Mouse (Mus musculus): ENCODE measurements around the gene Scd2.

Scd2 gene

DNA sequence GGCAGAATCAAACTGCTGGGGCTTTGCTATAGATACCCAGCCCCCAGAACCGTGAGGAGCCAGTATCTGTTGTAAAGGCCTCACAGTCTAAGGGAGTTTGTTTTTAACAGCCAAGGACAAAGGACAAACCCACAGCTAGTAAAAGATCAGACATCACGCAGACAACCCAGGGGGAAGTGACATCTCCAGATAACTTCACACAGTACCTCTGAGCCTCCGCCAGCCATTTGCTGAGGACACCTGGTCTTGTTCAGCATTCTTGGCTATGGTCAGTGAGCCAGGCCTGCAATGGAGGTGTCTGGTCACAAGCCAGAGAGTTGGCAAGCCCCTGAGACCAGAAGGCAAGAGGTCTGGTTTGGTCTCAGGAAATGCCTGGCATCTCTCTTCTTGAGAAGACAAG lies 991 bp upstream of the Scd2 start:
- in situ Hi-C loops (cut with MboI; ENCODE audit: low pct_unique_long_range_greater_than_20kb in 1 of 2, low sequenced_read_pairs in 2 of 2, unreplicated experiment in 1 of 2) = no loop called here

GRCm38 (mm10) chr19:44293769-44294551 lies 486 bp downstream of the Scd2 start:
- in situ Hi-C loops (cut with MboI; ENCODE audit: low pct_unique_long_range_greater_than_20kb in 1 of 2, low sequenced_read_pairs in 2 of 2, unreplicated experiment in 1 of 2) = no loop called here

GRCm38 (mm10) chr19:44294588-44295041 lies 1.1 kb downstream of the Scd2 start:
- in situ Hi-C loops (cut with MboI; ENCODE audit: low pct_unique_long_range_greater_than_20kb in 1 of 2, low sequenced_read_pairs in 2 of 2, unreplicated experiment in 1 of 2) = loop anchor here (5.0 kb wide), 1 partner anchor 47 kb away; no protein-coding TSS in a partner anchor

DNA sequence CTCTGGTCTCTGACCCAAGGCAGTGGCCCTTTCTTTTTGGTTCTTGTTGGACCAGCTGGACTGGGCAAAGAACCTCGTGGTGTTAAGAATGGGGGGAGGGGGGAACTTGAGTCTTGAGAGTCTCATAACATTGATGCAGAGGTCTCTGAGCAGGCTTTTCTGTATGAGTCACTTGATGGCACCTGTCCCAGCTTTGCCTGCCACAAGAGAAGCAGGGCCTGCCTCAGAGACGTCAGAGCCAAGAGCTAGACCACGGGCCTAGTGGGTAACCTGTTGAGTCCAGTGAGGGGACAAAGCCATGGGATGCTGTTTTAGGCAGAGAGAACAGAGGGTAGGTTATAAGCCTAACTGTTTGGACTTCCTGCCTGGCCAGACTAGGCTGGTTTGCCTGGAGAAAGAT lies 1.8 kb downstream of the Scd2 start:
- in situ Hi-C loops (cut with MboI; ENCODE audit: low pct_unique_long_range_greater_than_20kb in 1 of 2, low sequenced_read_pairs in 2 of 2, unreplicated experiment in 1 of 2) = loop anchor here (5.0 kb wide), 1 partner anchor 48 kb away; no protein-coding TSS in a partner anchor

DNA sequence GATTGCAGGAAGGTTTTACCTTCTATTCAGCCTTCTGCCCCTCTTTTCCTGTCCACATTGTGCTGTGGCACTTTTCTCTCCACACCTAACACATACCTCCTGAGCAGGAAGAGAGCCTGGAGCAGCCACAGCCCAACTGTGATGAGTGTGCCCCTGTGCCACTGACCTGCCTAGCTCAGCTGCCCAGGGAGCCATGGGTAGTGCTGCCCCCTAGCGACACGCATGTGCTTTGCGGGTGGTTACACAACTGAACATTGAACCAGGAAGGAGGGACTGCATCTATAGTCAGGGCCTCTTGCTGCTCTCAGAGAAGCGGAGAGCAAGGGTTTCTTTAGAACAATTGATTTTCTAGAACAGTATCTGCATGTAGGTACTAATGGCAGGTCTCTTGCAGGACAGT lies 2.3 kb downstream of the Scd2 start:
- in situ Hi-C loops (cut with MboI; ENCODE audit: low pct_unique_long_range_greater_than_20kb in 1 of 2, low sequenced_read_pairs in 2 of 2, unreplicated experiment in 1 of 2) = loop anchor here (5.0 kb wide), 1 partner anchor 48 kb away; no protein-coding TSS in a partner anchor

- in situ Hi-C loops (cut with MboI; ENCODE audit: low pct_unique_long_range_greater_than_20kb in 1 of 2, low sequenced_read_pairs in 2 of 2, unreplicated experiment in 1 of 2) = loop anchor here (5.0 kb wide), 1 partner anchor 49 kb away; no protein-coding TSS in a partner anchor
These were observed 2.7 kb downstream of the Scd2 start for GRCm38 (mm10) chr19:44296186-44296585.

GRCm38 (mm10) chr19:44297068-44297760 lies 3.7 kb downstream of the Scd2 start:
- in situ Hi-C loops (cut with MboI; ENCODE audit: low pct_unique_long_range_greater_than_20kb in 1 of 2, low sequenced_read_pairs in 2 of 2, unreplicated experiment in 1 of 2) = loop anchor here (5.0 kb wide), 1 partner anchor 50 kb away; no protein-coding TSS in a partner anchor

DNA sequence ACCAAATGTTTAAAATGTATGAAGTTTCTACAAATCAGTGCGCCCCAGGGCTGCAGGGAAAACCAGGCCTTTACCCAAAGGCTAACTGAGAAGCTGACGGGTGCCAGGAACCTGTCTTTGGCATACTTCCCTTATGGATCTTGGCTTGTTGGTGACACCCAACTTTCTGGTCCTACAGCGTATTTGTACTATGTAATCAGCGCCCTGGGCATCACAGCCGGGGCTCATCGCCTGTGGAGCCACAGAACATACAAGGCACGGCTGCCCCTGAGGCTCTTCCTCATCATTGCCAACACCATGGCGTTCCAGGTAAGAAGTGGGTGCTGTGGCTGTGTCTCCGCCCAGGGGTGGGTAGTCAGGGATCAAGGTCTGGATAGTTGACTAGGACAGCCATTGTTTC lies 4.4 kb downstream of the Scd2 start:
- in situ Hi-C loops (cut with MboI; ENCODE audit: low pct_unique_long_range_greater_than_20kb in 1 of 2, low sequenced_read_pairs in 2 of 2, unreplicated experiment in 1 of 2) = loop anchor here (5.0 kb wide), 1 partner anchor 51 kb away; no protein-coding TSS in a partner anchor

DNA sequence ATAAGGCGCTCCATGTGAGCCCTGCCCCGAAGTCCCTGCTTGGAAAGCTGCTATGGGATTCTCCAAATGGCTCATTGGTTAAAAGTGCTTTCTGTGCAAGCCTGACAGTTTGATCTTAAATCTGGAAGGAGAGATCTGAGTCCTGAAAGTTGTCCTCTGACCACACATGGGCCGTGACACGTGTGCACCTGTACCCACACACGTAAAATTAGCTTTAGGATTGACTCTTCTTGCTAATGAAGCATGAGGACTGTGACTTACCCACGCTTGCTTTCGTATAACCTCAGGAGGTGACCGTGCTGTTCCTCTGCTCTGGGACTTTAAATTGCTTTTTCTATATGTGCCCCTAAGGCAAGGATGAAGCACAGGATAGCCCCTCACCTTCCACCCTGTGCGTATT lies 5.6 kb downstream of the Scd2 start:
- in situ Hi-C loops (cut with MboI; ENCODE audit: low pct_unique_long_range_greater_than_20kb in 1 of 2, low sequenced_read_pairs in 2 of 2, unreplicated experiment in 1 of 2) = loop anchor here (5.0 kb wide), 1 partner anchor 52 kb away; no protein-coding TSS in a partner anchor

DNA sequence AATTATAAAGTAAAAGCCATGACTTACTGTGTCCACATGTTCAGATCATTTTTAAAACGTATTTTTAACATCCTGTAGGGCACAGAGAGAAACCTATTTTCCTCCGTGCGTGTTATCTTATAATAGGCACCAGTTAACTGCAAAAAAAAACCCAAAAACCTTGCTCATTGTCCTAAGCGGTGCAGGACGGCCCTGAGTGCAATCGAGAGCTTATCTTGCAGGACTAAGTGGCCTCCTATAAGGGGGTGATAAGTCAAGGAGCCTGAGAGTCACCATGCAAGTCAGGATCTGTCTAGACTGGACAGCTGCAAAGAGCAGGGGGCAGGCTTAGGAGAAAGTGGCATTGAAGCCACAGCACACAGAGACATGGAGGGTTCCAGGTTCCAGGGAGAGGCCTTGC lies 6.4 kb downstream of the Scd2 start:
- in situ Hi-C loops (cut with MboI; ENCODE audit: low pct_unique_long_range_greater_than_20kb in 1 of 2, low sequenced_read_pairs in 2 of 2, unreplicated experiment in 1 of 2) = loop anchor here (5.0 kb wide), 1 partner anchor 53 kb away; no protein-coding TSS in a partner anchor

DNA sequence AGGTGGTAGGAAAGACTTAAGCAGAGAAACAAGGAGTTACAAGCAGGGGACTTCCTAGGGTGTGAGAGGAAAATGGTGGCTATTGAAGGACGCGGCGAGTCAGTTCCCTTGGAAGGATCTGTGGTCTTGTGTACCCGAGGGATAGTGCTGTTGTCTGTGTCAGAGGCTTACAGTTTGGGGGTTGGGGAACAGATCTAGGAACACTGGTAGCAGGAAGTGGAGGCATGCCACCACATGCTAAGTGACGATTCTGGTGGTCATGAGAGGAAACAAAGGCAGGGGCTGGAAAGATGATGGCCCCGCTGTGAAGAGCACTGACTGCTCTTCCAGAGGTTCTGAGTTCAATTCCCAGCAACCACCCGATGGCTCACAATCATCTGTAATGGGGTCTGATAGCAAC lies 7.0 kb downstream of the Scd2 start:
- in situ Hi-C loops (cut with MboI; ENCODE audit: low pct_unique_long_range_greater_than_20kb in 1 of 2, low sequenced_read_pairs in 2 of 2, unreplicated experiment in 1 of 2) = no loop called here

DNA sequence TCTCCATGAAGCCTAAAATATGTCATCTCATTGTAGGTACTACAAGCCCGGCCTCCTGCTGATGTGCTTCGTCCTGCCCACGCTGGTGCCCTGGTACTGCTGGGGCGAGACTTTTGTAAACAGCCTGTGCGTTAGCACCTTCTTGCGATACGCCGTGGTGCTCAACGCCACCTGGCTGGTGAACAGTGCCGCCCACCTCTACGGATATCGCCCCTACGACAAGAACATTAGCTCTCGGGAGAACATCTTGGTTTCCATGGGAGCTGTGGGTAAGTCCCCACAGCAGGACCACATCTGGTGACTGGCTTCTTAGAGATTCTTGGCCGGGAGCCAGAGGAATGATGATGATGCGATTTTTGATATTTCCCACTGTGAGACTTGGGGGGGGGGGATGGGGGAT lies 7.7 kb downstream of the Scd2 start:
- in situ Hi-C loops (cut with MboI; ENCODE audit: low pct_unique_long_range_greater_than_20kb in 1 of 2, low sequenced_read_pairs in 2 of 2, unreplicated experiment in 1 of 2) = no loop called here

DNA sequence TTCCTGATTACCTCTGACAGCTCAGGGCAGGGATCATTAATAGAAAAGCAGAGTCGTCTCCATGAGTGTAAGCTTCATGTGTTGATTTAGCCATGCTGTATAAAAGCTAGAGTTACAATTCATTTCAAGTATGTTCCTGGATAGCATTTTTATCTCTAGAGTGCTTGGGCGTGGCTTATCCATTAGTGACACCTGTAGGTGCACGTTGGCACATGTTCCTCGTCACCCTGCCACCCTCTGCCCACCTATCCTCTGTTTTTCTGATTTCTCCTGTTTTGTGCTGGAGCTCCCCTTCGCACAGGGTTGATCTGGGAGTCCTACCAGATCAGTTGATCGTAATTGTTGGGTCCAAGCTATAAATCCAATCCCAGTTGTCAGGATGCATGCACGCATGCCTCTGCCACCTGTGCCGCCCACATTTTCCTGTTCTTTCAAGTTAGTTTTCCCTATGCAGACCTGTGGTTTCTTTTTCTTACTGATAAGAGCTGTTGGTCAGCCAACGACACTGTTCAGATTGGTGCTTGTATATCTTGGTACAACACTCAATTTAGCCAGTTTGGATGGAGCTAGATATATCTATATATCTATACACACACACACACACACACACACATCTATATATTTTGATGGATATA lies 8.3 kb downstream of the Scd2 start:
- in situ Hi-C loops (cut with MboI; ENCODE audit: low pct_unique_long_range_greater_than_20kb in 1 of 2, low sequenced_read_pairs in 2 of 2, unreplicated experiment in 1 of 2) = no loop called here

GRCm38 (mm10) chr19:44302901-44303300 lies 9.4 kb downstream of the Scd2 start:
- in situ Hi-C loops (cut with MboI; ENCODE audit: low pct_unique_long_range_greater_than_20kb in 1 of 2, low sequenced_read_pairs in 2 of 2, unreplicated experiment in 1 of 2) = no loop called here

DNA sequence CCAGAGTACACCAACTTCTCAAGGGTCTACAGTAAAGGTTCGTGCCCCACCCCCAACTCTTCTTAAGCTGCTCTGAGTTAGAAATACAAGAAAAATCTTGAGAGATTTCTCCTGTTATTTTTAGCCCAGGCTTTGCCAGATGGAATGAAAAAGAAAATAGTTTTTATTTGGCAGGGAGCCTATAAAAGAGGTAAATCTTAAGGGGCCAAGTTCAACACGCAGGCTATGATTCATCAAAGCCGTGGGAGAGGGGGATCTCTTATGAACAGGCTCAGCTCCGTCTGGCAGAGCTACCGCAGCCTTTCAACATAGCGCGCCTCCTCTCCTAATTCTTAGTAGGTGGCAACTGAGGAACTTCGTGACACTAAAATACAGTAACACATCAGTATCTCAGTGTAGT lies 10.0 kb downstream of the Scd2 start:
- in situ Hi-C loops (cut with MboI; ENCODE audit: low pct_unique_long_range_greater_than_20kb in 1 of 2, low sequenced_read_pairs in 2 of 2, unreplicated experiment in 1 of 2) = no loop called here

DNA sequence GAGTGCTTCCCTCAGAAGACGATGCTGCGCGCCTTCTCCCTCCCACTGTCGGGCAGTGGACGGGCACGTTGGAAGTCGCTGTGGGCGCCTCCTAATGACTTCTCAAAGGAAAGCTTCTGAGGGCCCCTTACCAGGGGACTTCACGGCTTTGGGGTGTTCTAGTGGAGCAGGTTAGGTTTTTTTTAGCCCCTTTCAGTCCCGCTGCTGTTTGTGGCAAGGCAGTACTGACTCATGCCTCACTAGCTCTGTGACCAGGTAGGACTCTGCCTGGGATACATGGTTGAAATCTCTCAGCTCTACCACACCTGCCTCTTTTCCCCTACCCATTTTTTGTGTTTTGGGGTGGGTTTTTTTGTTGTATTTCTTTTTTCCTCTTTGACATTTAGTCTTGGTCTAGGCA lies 10.9 kb downstream of the Scd2 start:
- in situ Hi-C loops (cut with MboI; ENCODE audit: low pct_unique_long_range_greater_than_20kb in 1 of 2, low sequenced_read_pairs in 2 of 2, unreplicated experiment in 1 of 2) = no loop called here

DNA sequence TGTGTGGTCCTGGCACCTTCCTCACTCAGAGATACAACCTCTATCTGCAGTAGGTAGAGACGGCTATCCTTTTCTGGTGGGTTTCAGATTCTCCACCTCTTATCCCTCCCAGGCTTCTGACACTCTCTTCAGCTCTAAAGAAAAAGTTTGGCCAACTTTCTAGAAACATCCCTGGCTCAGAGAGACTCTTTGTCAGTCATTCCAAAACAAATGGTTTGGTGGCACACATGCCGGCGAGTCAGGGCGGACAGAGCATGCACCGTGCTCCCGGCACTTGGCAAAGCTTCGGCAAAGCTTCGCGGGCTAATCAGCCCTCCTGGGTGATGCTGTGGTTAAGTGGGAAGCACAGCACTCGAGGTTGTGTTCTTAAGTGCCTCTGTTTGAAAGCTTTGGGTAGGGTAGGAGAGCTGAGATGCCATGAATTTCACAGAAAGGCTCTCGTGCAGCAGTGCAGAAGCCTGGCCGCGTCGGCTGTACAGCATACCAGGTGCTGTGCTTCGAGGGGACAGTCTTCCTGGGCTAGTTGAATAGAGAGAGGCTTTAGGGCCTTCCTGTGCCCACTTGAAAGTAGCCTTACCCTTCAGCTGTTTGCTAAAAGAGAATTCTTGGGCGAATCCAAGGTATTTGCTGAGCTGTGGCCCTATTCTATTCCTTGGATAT lies 11.5 kb downstream of the Scd2 start:
- in situ Hi-C loops (cut with MboI; ENCODE audit: low pct_unique_long_range_greater_than_20kb in 1 of 2, low sequenced_read_pairs in 2 of 2, unreplicated experiment in 1 of 2) = no loop called here

- in situ Hi-C loops (cut with MboI; ENCODE audit: low pct_unique_long_range_greater_than_20kb in 1 of 2, low sequenced_read_pairs in 2 of 2, unreplicated experiment in 1 of 2) = no loop called here
These were observed 12.2 kb downstream of the Scd2 start for GRCm38 (mm10) chr19:44305701-44306100.

DNA sequence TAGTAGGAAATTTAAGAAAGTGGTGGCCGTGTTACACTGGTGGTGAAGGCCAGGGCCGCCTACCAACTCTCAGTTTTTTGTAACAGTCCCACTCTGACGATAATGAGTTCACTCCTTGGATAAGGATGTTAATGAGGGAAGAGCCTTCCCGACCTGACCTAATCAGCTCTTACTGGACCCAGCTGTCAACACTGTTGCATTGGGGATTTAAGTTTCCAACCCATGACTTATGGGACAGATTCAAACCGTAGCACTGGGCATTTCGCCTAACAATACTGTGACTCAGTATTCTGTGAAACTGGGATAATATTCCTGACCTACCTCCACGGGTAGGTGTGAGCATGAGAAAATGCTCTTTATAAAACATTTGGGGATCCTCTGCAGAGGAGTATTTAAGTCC lies 12.7 kb downstream of the Scd2 start:
- in situ Hi-C loops (cut with MboI; ENCODE audit: low pct_unique_long_range_greater_than_20kb in 1 of 2, low sequenced_read_pairs in 2 of 2, unreplicated experiment in 1 of 2) = no loop called here
